ENCODE assay signal across 22 mouse cellular contexts in the genomic region with DNA sequence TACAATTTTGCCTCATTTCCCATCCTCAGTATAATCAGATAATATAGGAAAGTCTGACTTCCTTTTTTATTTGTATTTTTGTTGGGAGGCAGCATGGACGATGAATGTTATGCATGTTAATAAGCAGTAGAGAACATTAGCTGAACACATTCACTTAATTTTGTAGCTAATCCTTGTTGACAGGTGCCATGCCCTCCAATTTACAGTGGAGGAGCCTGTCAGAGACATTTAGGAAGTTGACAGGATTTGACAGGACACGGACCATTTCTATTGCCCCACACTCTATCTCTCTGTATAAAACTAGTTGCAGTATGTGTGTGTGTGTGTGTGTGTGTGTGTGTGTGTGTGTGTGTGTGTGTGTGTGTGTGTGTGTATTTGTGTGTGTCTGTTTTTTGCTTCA.
DNase-seq lines count a peak whose midpoint lies in the region; ATAC-seq and TF ChIP-seq lines count a peak whose summit lies in the region.
"Had no signal": no experiment of that assay in that cellular context is flagged by ENCODE, and none has a peak within 500 bp of the region (broad histone marks: within the 10 kb centered on the region; RNA-seq: fewer than 3 reads in every experiment).

No protein-coding gene starts in this region.

- H3K4me3 ChIP-seq in hindbrain, postnatal 0 days (ENCODE audit: low read length): no peak overlapping the region
- no peak overlapping the region for H3K4me3 ChIP-seq in hindbrain, embryonic 11.5 days (ENCODE audit: low read depth, low read length)
- no peak overlapping the region for H3K4me3 ChIP-seq in gastrocnemius, adult 2 months
- H3K4me3 ChIP-seq: embryonic facial prominence, embryonic 12.5 days; embryonic facial prominence, embryonic 15.5 days; erythroblast, embryonic 14.5 days; forebrain, embryonic 10.5 days; forebrain, embryonic 12.5 days had no signal

- H3K27me3 ChIP-seq in hindbrain, postnatal 0 days (ENCODE audit: insufficient read depth, low read length): no peaks in the 10 kb centered on the region
- H3K27me3 ChIP-seq in hindbrain, embryonic 11.5 days (ENCODE audit: control insufficient read depth, insufficient read depth, low read length): no peaks in the 10 kb centered on the region
- H3K27me3 ChIP-seq: embryonic facial prominence, embryonic 12.5 days; embryonic facial prominence, embryonic 15.5 days; forebrain, embryonic 12.5 days had no signal

- no peak for TF ChIP-seq POLR2A in brain, embryonic 14.5 days (IDR thresholded peaks at IDR 0.05; ENCODE audit: borderline replicate concordance, extremely low read depth, insufficient read depth, insufficient read length, poor library complexity, severe bottlenecking)

- no peak overlapping the region for H3K9ac ChIP-seq in hindbrain, postnatal 0 days (replicated peaks; ENCODE audit: low read length)
- no peak overlapping the region for H3K9ac ChIP-seq in hindbrain, embryonic 11.5 days (ENCODE audit: low read depth, low read length)
- H3K9ac ChIP-seq: embryonic facial prominence, embryonic 12.5 days; embryonic facial prominence, embryonic 15.5 days; forebrain, embryonic 12.5 days had no signal

- H3K4me2 ChIP-seq in hindbrain, postnatal 0 days (ENCODE audit: low read depth, low read length): no peak overlapping the region
- H3K4me2 ChIP-seq in hindbrain, embryonic 11.5 days (replicated peaks; ENCODE audit: low read depth, low read length): no peak overlapping the region
- H3K4me2 ChIP-seq: embryonic facial prominence, embryonic 12.5 days; embryonic facial prominence, embryonic 15.5 days; forebrain, embryonic 12.5 days had no signal

- H3K36me3 ChIP-seq in hindbrain, postnatal 0 days (ENCODE audit: insufficient read depth, low read length): no peaks in the 10 kb centered on the region
- no peaks in the 10 kb centered on the region for H3K36me3 ChIP-seq in hindbrain, embryonic 11.5 days (ENCODE audit: control insufficient read depth, insufficient read depth, low read length)
- H3K36me3 ChIP-seq: embryonic facial prominence, embryonic 12.5 days; embryonic facial prominence, embryonic 15.5 days; forebrain, embryonic 10.5 days; forebrain, embryonic 12.5 days had no signal

- H3K9me3 ChIP-seq in hindbrain, postnatal 0 days (ENCODE audit: low read length): no peaks in the 10 kb centered on the region
- no peaks in the 10 kb centered on the region for H3K9me3 ChIP-seq in hindbrain, embryonic 11.5 days (ENCODE audit: control insufficient read depth, low read length)
- H3K9me3 ChIP-seq: embryonic facial prominence, embryonic 12.5 days; embryonic facial prominence, embryonic 15.5 days; forebrain, embryonic 10.5 days; forebrain, embryonic 12.5 days had no signal

- 69% methylated on average over 2 of the region's 2 CpGs for WGBS in hindbrain, postnatal 0 days
- 89% methylated on average over 2 of the region's 2 CpGs for WGBS in hindbrain, embryonic 11.5 days

- DNase-seq in hindbrain, postnatal 0 days (ENCODE audit: low spot score): peak; percentile 16
- no peak for DNase-seq in hindbrain, embryonic 11.5 days (ENCODE audit: low spot score)
- DNase-seq in brain, embryonic 14.5 days (ENCODE audit: low read depth): peak; percentile 20
- DNase-seq in retina, embryonic 14.5 days (ENCODE audit: low spot score): peak; percentile 57
- DNase-seq in retina, postnatal 7 days (ENCODE audit: low read depth, low spot score): peak; percentile 2
- no peak for DNase-seq in gastrocnemius, postnatal 25 days
- no peak for DNase-seq in gastrocnemius, adult 2 months
- DNase-seq: adrenal gland, adult 2 months; adrenal gland, postnatal 10 days; adrenal gland, postnatal 25 days; cerebellum, adult 11-12 months; cerebellum, adult 2 months; cerebellum, adult 9-10 months; cerebellum, postnatal 10 days; cerebellum, postnatal 25 days had no signal

- no peaks in the 10 kb centered on the region for H3K4me1 ChIP-seq in hindbrain, postnatal 0 days (ENCODE audit: insufficient read depth, low read length)
- no peaks in the 10 kb centered on the region for H3K4me1 ChIP-seq in hindbrain, embryonic 11.5 days (replicated peaks; ENCODE audit: control insufficient read depth, insufficient read depth, low read length)
- H3K4me1 ChIP-seq: embryonic facial prominence, embryonic 12.5 days; embryonic facial prominence, embryonic 15.5 days; forebrain, embryonic 10.5 days; forebrain, embryonic 12.5 days had no signal

- ATAC-seq in hindbrain, postnatal 0 days: no peak
- ATAC-seq in hindbrain, embryonic 11.5 days (ENCODE audit: low FRiP score): no peak
- ATAC-seq: forebrain, embryonic 14.5 days; forebrain, embryonic 16.5 days had no signal

- intact Hi-C loops in gastrocnemius, adult 2 months (cut with DNase I): no loop called here

- H3K27ac ChIP-seq in hindbrain, postnatal 0 days: no peak overlapping the region
- no peak overlapping the region for H3K27ac ChIP-seq in hindbrain, embryonic 11.5 days (ENCODE audit: low read depth, low read length)
- H3K27ac ChIP-seq in gastrocnemius, adult 2 months: no peak overlapping the region
- H3K27ac ChIP-seq: embryonic facial prominence, embryonic 12.5 days; embryonic facial prominence, embryonic 15.5 days; forebrain, embryonic 10.5 days; forebrain, embryonic 12.5 days had no signal

- no peak for TF ChIP-seq CTCF in hindbrain, postnatal 0 days (IDR thresholded peaks at IDR 0.05; ENCODE audit: low read depth)
- no peak for TF ChIP-seq CTCF in brain, embryonic 14.5 days (IDR thresholded peaks at IDR 0.05; ENCODE audit: borderline replicate concordance, extremely low read depth, insufficient read depth, insufficient read length)
- no peak for TF ChIP-seq CTCF in gastrocnemius, adult 2 months (IDR thresholded peaks at IDR 0.05)

Comparison
In these comparisons a context has a peak if more than half of its experiments do, and no peak if none do; other contexts are left out.
1. DNase-seq: peak in hindbrain, postnatal 0 days (single experiment), brain, embryonic 14.5 days (single experiment), retina, embryonic 14.5 days (single experiment) and retina, postnatal 7 days (single experiment); none in hindbrain, embryonic 11.5 days (single experiment), gastrocnemius, postnatal 25 days (single experiment) and gastrocnemius, adult 2 months (single experiment).